Mouse (Mus musculus) cerebellum, postnatal 10 days (tissue): Measurements from ENCODE around the gene Pcca.

Experiments used
- DNase-seq, 2 experiments: peaks; one replicate each; pipeline ENCODE4 v3.0.0; 2021; ENCODE audit warnings: mixed read lengths in 2 of 2

Pcca gene

GRCm38 (mm10) chr14:122534017-122534924 lies at the start of gene Pcca:
Pcca (plus strand) TSS chr14:122534324.
- DNase-seq: peak; percentile 99

GRCm38 (mm10) chr14:122484458-122484843 lies 49.7 kb upstream of the Pcca start:
- DNase-seq: peak; percentile 64 to 75

- DNase-seq: peak; percentile 82
Observed at GRCm38 (mm10) chr14:122484844-122485551, 49.1 kb upstream of the Pcca start.

GRCm38 (mm10) chr14:122485635-122486181 lies 48.4 kb upstream of the Pcca start:
- DNase-seq: peak; percentile 63 to 76

GRCm38 (mm10) chr14:122486611-122487010 lies 47.5 kb upstream of the Pcca start:
- peak in 1 of 2 experiments; percentile 44 for DNase-seq

GRCm38 (mm10) chr14:122487366-122487765 lies 46.8 kb upstream of the Pcca start:
- DNase-seq: peak; percentile 46 to 71

- DNase-seq: peak; percentile 62 to 75
Observed at GRCm38 (mm10) chr14:122489041-122489440, 45.1 kb upstream of the Pcca start.

GRCm38 (mm10) chr14:122489686-122490414 lies 44.3 kb upstream of the Pcca start:
- DNase-seq: peak; percentile 41 to 64

GRCm38 (mm10) chr14:122490441-122491328 lies 43.4 kb upstream of the Pcca start, which contains the start of gene Gm10837:
Gm10837 (plus strand) TSS chr14:122490586.
- DNase-seq: peak; percentile 79

- DNase-seq: no peak
Observed at GRCm38 (mm10) chr14:122491521-122491920, 42.6 kb upstream of the Pcca start.

GRCm38 (mm10) chr14:122492015-122492414 lies 42.1 kb upstream of the Pcca start:
- no peak for DNase-seq

GRCm38 (mm10) chr14:122509058-122509457 lies 25.1 kb upstream of the Pcca start:
- peak in 1 of 2 experiments; percentile 47 for DNase-seq

GRCm38 (mm10) chr14:122511519-122511918 lies 22.6 kb upstream of the Pcca start:
- DNase-seq: no peak

- no peak for DNase-seq
Observed at GRCm38 (mm10) chr14:122513511-122514036, 20.6 kb upstream of the Pcca start.

- DNase-seq: no peak
Observed at GRCm38 (mm10) chr14:122528475-122528874, 5.6 kb upstream of the Pcca start.

GRCm38 (mm10) chr14:122535986-122536385 lies 1.9 kb downstream of the Pcca start:
- no peak for DNase-seq

- DNase-seq: peak; percentile 12 to 16
Observed at GRCm38 (mm10) chr14:122548421-122548820, 14.3 kb downstream of the Pcca start.

GRCm38 (mm10) chr14:122548905-122549304 lies 14.8 kb downstream of the Pcca start:
- no peak for DNase-seq

GRCm38 (mm10) chr14:122552761-122553445 lies 18.8 kb downstream of the Pcca start:
- no peak for DNase-seq

- DNase-seq: no peak
Observed at GRCm38 (mm10) chr14:122557353-122557752, 23.2 kb downstream of the Pcca start.
